Mouse (Mus musculus) liver, postnatal 0 days (tissue): ENCODE results near the gene Uqcrh.

Experiments used
- CTCF ChIP-seq: sonication (generic); IDR thresholded peaks from 2 replicates; pipeline ENCODE4 v1.5.1; 2016; ENCODE audit warnings: antibody characterized with exemption, low read depth
- EP300 ChIP-seq: IDR thresholded peaks from 2 replicates; pipeline ENCODE4 v1.6.1; 2016; ENCODE audit warnings: antibody characterized with exemption, low read depth, mild to moderate bottlenecking

DNA sequence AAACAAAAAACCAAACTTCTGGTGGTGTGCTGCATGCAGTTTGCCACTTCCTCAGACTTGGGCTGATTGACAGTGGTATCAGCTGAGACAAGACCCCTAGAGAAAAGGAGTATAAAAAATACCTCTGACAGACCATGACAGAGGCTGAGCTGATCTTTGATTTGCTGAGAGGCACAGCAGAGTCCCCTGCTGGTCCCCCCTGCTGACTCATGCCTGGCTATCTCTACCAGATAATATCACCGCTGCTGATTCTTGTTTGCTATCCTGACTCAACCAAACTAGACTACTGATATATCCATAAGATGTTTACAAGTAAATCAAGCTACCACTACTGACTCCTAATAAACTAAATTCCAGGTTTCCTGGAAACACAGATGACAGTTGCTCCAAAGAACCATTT is 11.0 kb downstream of the Uqcrh start:
- no peak for TF ChIP-seq EP300
- TF ChIP-seq CTCF = no peak
